Mouse (Mus musculus) c-Kit-positive CD71-negative TER-119-negative erythroid progenitor cells, embryonic 14.5 days (primary cell): ENCODE results near the gene Itga5.
A peak's percentile ranks its signal among the peaks of the same experiment; 100 is the strongest.

Source experiments
- DNase-seq: peaks from one replicate; pipeline ENCODE4 v3.0.0-alpha.2; 2013; ENCODE audit warnings: low read depth

Itga5 gene

DNA sequence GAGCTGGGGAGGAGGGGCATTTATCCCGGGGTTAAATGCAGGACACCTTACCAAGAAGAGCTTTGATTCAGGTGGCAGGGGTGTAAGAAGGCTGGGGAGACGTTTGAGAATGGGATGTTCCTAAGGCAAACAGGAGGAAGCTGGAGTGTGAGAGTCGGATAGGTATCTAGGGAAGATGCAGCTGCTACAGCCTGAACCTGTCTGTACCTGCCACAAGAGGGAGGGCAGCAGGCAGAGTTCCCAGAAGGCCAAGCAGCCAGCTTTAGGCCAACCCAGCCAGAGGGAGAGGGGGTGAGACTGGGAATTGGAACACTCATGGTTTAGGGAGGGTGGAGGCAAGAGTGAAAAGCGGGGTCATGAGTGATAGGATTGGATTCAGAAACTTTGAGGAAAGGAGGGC, 25.8 kb downstream of the Itga5 start:
- no peak for DNase-seq

DNA sequence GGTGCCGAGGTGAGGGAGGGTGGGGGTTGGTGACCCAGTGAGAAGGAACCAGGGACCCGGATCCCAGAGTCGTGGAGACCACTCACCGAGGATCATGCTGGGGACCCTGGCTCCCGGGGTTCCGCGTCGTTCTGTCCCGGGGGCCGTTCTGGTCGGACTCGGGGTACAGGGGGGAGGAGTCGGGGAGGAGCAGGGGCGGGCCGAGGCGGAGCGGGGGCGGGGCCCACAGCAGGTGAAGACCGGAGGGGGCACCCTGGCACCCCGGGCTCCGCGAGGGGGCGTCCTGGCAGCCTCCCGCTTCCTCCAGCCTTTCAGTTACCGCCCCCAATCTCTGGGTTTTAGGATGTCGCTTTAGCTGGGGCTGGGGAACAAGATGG, 26.6 kb downstream of the Itga5 start, which contains the start of gene Zfp385a:
Gene Zfp385a (minus strand): TSS at position 133 of the 377 bp plus-strand sequence.
- DNase-seq, result no peak

DNA sequence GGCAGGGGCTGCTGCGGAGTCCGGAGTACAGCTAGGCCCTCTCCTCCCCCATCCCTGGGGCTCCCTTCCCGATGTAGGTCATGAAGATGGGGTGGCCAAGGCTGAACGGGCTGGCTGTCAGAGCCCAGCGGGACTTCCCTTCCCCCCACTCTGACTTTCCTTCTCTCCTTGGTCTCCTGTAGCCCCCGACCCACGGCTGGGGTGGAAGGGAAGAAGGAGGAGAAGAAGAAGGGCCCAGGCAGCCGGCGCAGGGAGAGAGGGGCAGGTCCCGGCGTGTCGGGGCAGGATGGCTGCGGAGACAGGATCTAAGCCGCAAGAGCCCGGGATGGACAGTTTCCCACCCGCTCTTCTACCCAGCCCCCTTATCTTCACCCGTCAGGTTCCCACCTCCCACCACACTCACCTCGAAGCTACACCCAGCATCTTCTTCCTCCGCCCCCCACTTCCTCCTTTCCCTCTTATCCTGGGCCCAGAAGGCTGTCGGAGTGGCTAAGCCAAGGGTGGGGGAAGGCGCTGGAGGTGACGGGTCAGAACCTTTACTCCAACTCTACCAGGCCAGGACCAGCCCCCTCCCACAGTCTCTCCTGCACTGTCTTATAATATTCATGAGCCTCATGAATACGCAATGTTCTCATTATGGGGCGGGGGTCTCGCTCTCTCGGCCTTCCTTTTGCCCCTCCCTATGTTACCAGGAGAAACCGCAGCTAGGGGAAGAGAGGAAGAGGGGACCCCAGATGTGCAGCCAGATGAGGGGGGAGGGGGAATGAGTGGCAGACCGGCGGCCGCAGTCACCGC, 27.2 kb downstream of the Itga5 start:
- no peak for DNase-seq

DNA sequence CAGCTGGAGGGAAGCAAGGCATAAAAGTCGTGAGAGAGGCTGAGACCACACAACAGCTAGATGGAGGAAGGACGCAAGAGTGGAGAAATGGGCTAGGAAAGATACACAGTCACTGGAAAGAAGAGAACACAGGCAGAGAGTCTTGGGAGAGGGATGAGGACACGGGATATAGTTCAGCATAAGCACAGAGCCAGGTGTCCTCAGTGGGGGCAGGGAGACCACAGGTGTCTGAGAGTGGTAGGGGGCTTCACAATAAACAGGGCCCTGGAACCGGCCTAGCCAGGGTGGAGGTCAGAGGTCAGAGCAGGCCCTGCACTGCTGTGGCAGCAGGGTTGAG, 27.8 kb downstream of the Itga5 start:
- DNase-seq, result no peak

DNA sequence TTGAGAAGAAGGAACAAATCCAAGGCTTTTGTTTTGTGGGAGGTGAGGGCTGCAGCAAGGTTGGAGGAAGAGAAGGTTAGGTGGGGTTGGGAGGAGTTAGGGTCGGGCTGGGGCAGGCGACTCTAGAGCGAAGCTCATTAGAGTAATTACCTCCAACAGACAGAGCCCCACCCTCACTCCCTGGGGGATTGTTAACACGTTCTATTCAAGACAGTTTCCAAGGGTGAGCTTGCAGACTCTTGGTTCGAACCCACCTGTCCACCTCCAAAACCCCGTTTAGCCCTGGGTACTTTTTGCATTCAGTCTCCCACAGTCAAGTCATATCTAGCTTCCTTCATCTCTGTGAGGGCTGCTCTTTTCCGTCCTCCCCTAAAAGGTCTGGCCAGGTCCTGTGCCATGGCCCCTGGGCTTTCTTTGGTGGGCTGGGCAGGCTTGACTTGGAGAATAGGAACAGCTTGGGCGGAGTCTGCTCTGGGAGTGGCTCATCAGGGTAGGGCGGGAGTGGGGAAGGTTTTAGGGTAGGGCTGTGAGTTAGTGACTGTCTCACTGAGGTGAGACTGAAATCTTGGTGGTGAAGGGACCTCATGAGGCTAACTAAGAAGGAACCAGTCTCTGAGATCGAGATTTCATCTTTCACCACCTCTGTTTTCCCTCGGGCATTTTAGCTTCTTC, 29.4 kb downstream of the Itga5 start:
- no peak for DNase-seq

DNA sequence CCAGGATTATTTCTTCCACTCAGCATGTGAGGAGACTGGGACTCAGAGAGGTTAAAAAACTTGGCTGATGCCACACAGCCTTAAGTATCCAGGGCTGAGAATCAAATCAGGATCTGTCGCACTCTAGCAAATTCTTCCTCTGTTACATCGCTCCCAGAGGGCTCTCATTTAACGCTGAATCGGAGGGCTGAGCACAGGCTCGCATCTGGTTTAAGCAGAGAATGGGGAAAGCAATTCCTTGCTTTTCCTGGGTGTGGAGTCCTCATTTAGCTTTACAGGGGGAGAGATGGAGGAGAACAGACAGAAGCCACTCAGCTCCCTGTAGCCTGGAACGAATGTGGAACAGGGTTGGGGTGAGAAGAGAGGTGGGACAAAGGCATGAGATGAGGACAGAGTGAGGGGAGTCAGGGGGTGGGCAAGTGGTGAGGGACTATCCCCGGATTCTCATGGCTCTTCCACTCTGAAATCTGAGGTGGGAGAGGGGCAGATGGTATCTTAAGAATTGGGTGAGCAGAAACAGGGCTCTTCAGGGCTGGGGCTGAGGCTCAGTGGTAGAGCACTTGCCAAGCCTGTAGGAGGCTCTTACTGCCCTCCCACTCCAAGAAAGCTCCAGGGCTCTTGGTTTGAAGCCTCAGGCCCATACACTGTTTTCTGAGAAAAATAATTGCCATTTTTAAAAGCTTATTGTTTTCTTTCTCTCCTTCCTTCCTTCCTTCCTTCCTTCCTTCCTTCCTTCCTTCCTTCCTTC, 30.9 kb downstream of the Itga5 start:
- no peak for DNase-seq

DNA sequence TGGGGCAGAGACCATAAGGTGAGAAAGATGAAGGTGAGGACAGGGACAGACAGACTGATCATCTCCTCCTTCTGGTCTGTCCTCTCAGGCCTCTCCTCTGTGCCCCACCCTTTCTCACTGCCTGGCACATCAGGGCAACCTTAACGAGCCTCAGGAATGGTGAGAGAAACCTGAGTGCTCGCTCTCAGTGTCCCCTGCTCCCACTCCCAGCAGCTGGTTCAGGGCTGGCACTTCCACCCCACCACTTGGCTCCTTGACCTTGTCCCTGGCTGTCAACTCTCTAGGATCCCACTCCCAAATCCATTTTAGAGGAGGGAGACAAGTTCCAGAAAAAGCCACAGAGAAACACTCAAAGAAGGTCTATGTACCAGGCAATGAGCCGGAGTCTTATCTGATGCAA, 31.5 kb downstream of the Itga5 start:
- DNase-seq, result no peak

DNA sequence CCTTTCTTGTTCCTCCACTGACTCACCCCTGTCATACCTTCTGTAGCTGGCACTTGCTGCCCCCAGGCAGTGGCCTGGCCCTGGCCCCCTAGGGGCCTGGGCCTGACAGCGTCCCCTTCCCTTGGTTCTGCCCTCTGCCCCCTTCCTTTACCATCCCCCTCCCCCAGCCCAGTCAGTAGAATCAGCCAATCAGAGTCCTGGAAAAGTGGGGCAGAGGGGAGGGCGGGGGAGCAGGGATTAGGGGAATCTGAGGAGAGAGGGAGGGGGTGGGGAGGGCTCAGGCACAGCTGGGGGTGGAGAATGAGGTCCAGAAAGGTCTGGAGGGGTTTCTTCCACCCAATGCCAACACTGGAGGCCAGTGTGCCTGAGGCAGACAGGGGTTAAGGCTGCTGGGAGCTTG, 32.4 kb downstream of the Itga5 start:
- DNase-seq, result no peak

DNA sequence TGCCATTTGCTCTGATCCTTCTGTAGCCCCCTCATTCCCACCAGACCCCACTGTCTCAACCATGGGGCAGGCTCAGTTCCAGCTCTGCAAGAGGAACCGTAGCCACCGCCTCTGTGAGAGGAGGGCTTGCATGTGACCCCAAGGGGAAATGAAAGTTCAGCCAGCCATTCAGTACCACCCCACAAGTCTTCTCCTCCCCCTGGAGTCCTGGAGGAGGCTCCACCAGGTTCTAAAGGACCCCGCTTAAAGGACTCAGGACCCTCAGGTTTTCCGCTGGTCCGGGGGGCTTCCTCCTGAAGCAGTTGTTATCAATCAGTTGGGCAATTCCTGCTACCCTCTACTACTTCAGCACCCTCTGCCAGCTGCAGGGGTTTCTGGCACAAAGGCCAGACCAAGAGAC, 32.8 kb downstream of the Itga5 start:
- DNase-seq, result no peak

DNA sequence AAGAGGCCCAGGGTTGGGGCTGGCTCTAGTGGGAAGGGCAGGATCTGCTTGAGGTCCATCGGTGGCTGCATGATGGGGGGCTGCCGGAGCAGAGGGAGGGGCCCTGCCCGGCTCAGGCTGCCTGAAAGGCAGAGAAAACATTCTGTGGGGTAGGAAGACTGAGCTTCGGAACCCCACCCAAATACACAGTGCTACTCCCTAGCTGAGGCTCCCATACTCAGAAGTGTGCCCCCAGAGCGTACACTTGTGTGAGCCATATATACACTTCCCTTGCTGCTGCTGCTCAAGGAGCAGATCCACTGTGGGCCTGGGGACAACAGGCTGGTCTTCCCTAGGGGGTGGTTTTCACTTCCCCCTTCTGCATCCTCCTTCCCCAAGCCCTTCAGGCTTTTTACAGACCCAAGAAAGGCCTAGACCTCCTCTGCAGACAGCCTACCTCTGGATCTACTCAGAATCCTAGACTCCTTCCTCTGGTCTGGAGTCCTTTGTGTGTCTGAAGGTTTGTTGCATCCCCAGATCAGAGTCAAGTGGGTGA, 33.4 kb downstream of the Itga5 start:
- no peak for DNase-seq

DNA sequence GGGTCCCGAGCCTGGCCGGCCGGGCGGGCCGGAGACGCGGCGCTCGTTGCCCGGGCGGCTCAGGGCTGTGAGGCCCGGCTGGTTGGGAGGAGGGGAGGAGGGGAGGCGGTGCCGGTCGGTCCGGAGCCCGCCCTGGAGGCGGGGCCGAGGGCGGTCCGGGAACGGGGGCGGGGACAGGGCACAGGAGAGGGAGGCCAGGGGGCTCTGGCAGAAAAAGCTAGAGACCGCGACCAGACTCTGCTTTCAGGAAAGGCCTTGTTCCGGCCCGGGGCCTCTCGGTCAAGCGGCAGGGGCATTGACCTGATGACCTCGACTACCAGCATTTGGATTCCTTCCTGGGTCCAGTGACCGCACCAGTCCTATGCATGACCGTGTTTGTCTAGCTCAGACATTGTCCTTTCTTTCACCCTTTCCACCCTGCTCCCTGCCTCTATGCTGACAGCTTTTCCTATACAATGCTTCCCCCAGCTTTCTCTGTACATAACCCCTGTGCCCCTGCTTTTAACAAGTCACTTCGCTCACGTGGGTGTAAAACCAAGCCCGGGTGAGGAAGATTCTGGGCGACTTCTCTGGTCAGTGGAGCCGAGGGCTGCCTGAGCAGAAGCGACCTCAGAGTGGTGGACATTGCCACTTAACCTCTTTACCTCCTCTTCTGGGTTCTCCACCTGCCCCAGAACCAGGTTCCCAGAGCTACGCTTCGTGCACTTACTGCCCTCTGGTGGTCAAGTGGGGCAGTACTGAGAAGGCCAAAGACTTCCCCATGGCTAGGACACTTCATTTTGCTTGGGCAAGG, 42.9 kb downstream of the Itga5 start:
- peak; percentile 84 for DNase-seq

DNA sequence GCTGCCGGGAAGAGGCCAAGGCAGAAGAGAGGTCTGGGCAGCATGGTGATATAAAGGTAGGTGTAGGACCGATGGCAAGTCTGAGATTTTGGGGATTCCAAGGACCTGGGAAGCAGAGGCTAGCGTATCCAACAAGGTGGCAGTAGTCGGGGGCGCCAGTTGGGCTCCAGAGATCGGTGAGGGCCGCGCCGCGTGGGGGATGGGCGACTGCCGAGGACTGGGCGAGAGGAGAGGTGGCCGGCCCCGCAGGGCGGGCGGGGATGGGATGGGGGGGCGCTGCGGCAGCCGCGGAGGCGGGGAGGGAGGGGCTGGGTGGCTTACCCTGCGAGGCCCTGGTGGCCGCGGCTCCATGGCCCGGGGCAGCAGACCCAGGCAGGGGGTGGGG, 43.5 kb downstream of the Itga5 start:
- no peak for DNase-seq

DNA sequence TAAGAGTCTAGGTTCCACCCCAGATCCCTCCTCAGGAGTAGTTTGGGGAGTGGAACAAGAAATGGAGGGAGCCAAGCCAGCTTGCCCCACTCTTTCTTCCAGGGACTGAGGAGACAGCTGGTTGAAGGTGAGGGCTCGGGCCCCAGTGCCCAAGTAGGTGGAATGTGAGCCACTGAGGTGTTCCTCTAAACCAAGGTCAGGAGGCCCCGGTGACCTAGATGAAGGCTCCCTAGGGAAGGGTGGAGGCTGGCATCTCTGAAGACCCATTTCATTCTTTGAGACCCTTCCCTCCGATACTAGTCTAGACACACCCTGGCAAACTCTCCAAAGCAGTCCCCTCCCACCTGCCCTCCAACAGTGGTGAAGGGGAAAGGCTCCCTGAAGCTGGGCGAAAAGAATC, 44.2 kb downstream of the Itga5 start:
- no peak for DNase-seq

DNA sequence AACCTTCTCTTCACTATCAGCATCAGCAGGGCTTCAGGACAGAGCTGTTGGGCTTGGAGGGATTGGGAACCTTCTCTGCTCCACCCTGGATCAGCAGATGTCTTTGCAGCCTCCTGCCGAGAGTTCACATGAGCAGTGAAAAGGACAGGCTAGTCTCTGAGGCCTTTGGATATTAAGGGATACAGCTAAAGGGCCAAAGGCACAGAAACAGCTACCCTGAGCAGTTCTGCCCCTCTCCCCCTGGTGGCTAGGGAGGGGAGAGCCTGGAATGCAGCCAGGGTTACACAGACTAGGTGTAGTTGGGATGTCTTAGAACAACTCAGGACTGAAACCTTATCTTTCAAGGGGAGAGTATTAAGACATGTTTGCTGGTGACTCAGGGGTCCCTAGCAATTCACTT, 45.5 kb downstream of the Itga5 start:
- DNase-seq, result no peak

DNA sequence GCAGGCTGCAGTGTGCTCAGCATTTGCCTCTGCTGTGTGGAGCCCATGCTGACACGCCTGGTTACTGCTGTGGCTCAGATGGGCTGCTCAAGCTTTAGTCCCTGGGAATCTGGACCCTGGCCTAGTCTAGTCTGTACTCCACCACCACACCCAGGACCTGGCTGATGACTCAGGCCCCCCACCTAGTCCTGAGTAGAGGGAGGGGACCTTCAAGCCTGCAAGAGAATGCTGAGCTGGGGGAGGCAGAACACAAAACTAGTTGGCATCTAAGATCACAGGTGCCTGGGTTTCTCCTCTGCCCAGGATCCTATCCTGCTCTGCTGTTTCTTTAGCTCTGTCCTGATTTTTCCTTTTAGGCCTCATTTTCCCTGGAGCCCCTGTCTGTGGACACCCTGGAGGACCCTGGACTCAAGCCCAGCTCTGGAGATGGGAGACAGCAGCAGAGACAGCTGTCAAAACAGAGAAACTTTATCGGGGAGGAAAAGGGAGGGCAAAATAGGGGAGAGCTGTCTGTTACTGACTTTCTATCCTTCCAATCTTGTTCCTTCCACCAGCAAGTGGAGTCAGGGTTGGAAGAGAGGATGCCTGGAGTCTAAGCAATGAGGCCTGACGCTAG, 48.3 kb downstream of the Itga5 start:
- no peak for DNase-seq

DNA sequence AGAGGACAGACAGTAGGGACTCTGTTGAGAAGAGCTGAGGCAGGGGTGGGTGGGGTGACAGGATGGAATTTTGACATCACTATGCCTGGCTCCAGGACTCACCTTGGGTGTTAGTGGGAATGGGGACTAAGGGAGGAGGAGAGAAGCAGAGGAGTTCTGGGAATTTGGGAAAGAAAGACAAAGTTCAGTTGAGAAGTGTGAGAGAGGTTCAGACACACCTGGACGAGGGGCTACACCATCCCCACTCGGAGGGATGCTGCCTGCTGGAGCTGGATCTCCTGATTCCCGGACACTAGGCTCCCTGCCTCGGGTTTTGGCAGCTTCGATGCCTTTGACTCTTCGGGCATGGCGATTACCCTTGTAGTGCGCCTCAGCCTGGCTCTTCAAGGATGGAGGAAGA, 48.8 kb downstream of the Itga5 start:
- DNase-seq, result no peak

DNA sequence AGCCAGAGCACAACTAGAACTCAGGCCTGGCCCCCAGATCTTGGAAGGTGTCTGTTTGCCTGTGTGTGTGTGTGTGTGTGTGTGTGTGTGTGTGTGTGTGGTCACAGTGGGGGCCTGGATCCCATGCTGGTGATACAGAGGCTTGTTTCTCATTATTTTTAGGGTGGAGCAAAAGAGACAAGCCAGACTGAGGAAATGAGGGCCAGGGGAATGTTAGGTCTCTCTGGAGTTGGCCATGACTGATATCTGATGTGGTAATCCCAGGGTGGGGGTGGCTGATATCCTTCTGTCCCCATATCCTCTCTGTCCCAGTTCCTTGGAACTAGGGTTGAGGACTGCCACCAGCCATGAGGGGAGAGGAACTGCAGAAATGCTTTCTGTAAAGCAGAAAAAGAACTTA, 49.4 kb downstream of the Itga5 start:
- DNase-seq, result no peak

DNA sequence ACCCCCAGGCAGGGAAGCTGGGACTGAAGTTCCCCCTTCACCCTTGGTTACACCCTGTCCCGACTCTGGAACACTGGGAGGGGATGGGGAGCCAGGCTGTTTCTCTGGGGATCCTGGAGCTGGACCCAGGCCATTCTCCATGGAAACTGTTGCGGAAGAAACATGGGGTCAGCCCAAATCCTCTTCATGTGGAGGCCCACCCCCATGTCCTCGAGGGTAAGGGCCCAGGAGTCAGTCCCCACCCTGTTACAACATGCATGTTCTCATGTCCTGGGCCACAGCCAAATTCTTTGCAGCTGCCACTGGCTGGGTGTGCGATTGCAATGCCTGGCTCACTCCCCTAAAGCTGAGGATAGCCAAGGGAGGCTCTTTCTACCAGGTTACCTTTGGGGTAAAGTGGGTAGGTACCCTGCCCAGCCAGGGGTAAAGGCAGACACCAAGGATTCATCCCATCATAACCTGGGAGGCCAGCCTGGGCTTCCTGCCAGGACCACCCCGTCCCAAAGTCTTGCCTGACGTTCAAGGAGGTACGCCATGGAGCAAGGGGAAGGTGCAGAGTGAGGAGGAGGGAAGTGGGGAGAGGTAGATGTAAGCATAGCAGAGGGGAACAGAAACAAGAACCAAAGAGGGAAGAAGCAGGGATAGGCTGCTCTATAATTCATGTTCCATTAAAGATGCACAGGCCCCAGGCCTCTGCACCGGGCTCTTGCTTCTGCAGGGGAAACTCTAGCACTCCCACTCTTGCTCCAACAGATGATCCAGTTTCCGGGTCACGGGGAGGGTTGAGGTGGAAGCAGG, 50.4 kb downstream of the Itga5 start:
- DNase-seq, result no peak

DNA sequence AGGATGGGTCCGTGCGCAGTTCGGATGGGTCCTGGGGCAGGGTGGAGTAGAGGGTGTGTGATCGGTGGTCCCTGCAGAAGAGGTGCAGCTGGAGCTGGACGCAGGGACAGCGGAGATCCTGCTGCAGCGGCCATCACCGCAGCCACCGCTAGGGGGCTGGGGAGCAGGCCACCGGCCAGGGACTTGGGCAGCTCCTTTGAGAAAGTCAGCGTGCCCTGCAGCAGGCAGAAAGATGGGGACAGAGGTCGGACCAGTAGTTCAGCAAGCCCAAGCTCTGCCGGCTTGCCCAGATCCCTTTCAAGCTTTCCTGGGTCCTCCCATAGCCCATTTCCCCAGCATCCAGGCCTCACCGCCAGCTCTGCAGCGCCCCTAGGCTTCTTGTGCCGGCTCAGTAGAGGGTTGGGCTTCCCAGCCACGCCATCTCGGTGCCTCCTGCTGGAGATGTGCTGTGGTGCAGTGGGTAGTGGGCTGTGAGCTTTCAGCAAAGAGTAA, 51.5 kb downstream of the Itga5 start:
- no peak for DNase-seq

DNA sequence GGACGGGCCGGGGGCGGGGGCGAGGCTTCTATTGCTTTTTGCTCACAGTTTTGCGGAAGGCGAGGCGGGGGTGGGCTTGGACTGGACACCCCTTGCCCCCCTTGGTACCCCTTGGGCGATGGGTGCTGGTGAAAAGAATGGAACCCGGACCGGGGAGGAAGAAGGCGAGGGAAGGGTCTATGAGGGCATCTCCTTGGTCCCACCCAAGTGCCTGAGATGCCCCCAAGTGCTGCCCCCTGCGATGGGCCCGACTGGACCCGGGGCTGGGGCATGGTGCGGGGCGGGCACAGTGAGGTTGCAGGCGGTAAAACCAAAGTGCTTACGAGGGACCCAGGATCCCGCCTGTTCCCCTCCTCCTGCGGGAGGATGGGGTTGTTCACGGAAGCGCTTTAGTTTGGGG, 52.4 kb downstream of the Itga5 start:
- DNase-seq, result no peak
